In the genomic region with DNA sequence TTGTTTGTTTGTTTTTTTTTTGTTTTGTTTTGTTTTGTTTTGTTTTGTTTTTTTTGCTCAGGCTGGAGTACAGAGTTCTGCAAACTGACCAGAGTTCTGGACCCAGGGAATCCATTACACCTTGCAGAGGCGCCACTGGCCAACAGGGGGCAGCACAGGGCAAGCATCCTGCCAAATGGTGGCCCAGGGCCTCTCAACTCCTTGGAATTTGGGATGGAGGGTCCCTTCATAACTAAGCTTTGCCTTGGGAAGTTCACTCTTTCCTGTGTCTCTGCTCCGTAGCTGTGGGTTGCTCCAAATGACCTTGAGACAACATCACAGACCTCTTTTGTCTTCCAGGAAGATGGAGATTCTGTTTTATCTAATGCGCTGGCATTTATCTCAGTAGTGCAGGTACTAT, we compare ENCODE assay signal across 8 mouse cellular contexts. TPM values are rescaled to one million over a fixed set of nuclear protein-coding genes. Genes with fewer than 3 reads are reported as not detected.
DNase-seq lines count a peak whose midpoint lies in the region; ATAC-seq and TF ChIP-seq lines count a peak whose summit lies in the region.

No protein-coding gene starts in this region.

- H3K4me3 ChIP-seq in heart, adult 2 months, result no peak overlapping the region
- no peak overlapping the region for H3K4me3 ChIP-seq in heart, embryonic 11.5 days (ENCODE audit: low read depth, low read length)
- H3K4me3 ChIP-seq in midbrain, embryonic 14.5 days (replicated peaks; ENCODE audit: low read depth, low read length), result no peak overlapping the region

- no peak for TF ChIP-seq EP300 in heart, adult 2 months (IDR thresholded peaks at IDR 0.05; ENCODE audit: insufficient read depth, low read depth, low read length)

- H3K36me3 ChIP-seq in heart, adult 2 months (ENCODE audit: control insufficient read depth, insufficient read depth, low read length), result no peaks in the 10 kb centered on the region
- H3K36me3 ChIP-seq in heart, embryonic 11.5 days (ENCODE audit: control insufficient read depth, insufficient read depth, low read length), result no peaks in the 10 kb centered on the region
- H3K36me3 ChIP-seq in midbrain, embryonic 14.5 days (ENCODE audit: control insufficient read depth, insufficient read depth, low read length), result no peaks in the 10 kb centered on the region

- H3K9ac ChIP-seq in heart, adult 2 months (ENCODE audit: low read depth, low read length), result no peak overlapping the region
- no peak overlapping the region for H3K9ac ChIP-seq in heart, embryonic 11.5 days (ENCODE audit: low read depth, low read length)
- H3K9ac ChIP-seq in midbrain, embryonic 14.5 days (replicated peaks; ENCODE audit: low read length), result no peak overlapping the region

- H3K4me2 ChIP-seq in heart, embryonic 11.5 days, result no peak overlapping the region
- no peak overlapping the region for H3K4me2 ChIP-seq in midbrain, embryonic 14.5 days (ENCODE audit: low read length)

- TF ChIP-seq POLR2A in heart, adult 2 months (IDR thresholded peaks at IDR 0.05; ENCODE audit: insufficient read depth, low read depth, low read length), result no peak

- intact Hi-C loops in heart, adult 2 months (cut with DNase I), result loop anchor here (2.0 kb wide), 1 partner anchor 86 kb away; no protein-coding TSS in a partner anchor
- intact Hi-C loops in heart, postnatal 36 days (cut with DNase I), result loop anchor here (1.0 kb wide), 1 partner anchor 86 kb away; no protein-coding TSS in a partner anchor

- 58% methylated on average over 3 of the region's 3 CpGs for WGBS in heart, adult 2 months
- WGBS in heart, embryonic 11.5 days (ENCODE audit: insufficient replicate concordance), result 30% methylated on average over 3 of the region's 3 CpGs
- 29% methylated on average over 3 of the region's 3 CpGs for WGBS in midbrain, embryonic 14.5 days

- TF ChIP-seq CTCF in heart, adult 2 months (IDR thresholded peaks at IDR 0.05), result peak; percentile 86

- no peaks in the 10 kb centered on the region for H3K79me2 ChIP-seq in heart, adult 2 months (replicated peaks; ENCODE audit: control insufficient read depth, insufficient read depth, low read length)

- H3K27me3 ChIP-seq in heart, adult 2 months (ENCODE audit: control insufficient read depth, insufficient read depth, low read length), result no peaks in the 10 kb centered on the region
- H3K27me3 ChIP-seq in heart, embryonic 11.5 days (ENCODE audit: control insufficient read depth, insufficient read depth, low read length), result peaks cover 22% of the 10 kb centered on the region
- H3K27me3 ChIP-seq in midbrain, embryonic 14.5 days (ENCODE audit: control insufficient read depth, insufficient read depth, low read length), result no peaks in the 10 kb centered on the region

- ATAC-seq in heart, embryonic 11.5 days (replicated peaks; ENCODE audit: insufficient number of reproducible peaks, low FRiP score, low TSS enrichment), result no peak
- no peak for ATAC-seq in midbrain, embryonic 14.5 days (ENCODE audit: low FRiP score, low TSS enrichment)

- peaks cover 31% of the 10 kb centered on the region for H3K4me1 ChIP-seq in heart, adult 2 months (ENCODE audit: control insufficient read depth, insufficient read depth, low read length)
- peaks cover 16% of the 10 kb centered on the region for H3K4me1 ChIP-seq in heart, embryonic 11.5 days (ENCODE audit: control insufficient read depth, insufficient read depth, low read length)
- peaks cover 24% of the 10 kb centered on the region for H3K4me1 ChIP-seq in midbrain, embryonic 14.5 days (ENCODE audit: control insufficient read depth, insufficient read depth, low read length)

- H3K9me3 ChIP-seq in heart, embryonic 11.5 days (replicated peaks; ENCODE audit: control insufficient read depth, low read length), result no peaks in the 10 kb centered on the region
- no peaks in the 10 kb centered on the region for H3K9me3 ChIP-seq in midbrain, embryonic 14.5 days (ENCODE audit: control insufficient read depth, low read length)

- no peak overlapping the region for H3K27ac ChIP-seq in heart, adult 2 months
- no peak overlapping the region for H3K27ac ChIP-seq in heart, embryonic 11.5 days (ENCODE audit: low read depth, low read length)
- H3K27ac ChIP-seq in midbrain, embryonic 14.5 days (replicated peaks; ENCODE audit: low read depth, low read length), result no peak overlapping the region

- peak; percentile 42 to 72 for DNase-seq in heart, adult 2 months
- peak; percentile 18 for DNase-seq in spleen, adult 12 weeks (ENCODE audit: low spot score)
- DNase-seq in spleen, postnatal 36 days (ENCODE audit: low spot score in 2 of 2), result no peak
- DNase-seq in cerebellum, adult 9-11 months, result peak; percentile 52
- DNase-seq in heart, postnatal 36 days, result peak; percentile 63 to 72
- peak; percentile 65 for DNase-seq in midbrain, embryonic 14.5 days
- no peak for DNase-seq in frontal cortex, postnatal 36 days (ENCODE audit: low spot score in 2 of 2)

RNA-seq across cellular contexts. Expression of a gene that starts 8.6 kb away (rescaled TPM):
- total RNA-seq in heart, adult 2 months (2021), result 1 to 10 TPM; 2.2 to 3.3 TPM
- 8.0 and 10.1 TPM in 2 replicates for polyA plus RNA-seq in heart, adult 2 months (2012; rRNA removed)
- polyA plus RNA-seq in heart, embryonic 11.5 days (2014; fragmentation: Nextera tagmentation; extraction: Ambion mirVana), result 0.45 and 0.49 TPM in 2 replicates
- 1 to 10 TPM; 2.5 to 4.9 TPM for total RNA-seq in heart, postnatal 36 days (2021)
- polyA plus RNA-seq in midbrain, embryonic 14.5 days (2014; fragmentation: Nextera tagmentation; extraction: Ambion mirVana), result 3.2 and 7.1 TPM in 2 replicates

RNA-seq across cellular contexts. Expression of a gene that starts 38.2 kb away (rescaled TPM):
- total RNA-seq in heart, adult 2 months (2021), result 10 to 100 TPM; 32.4 to 34.0 TPM
- polyA plus RNA-seq in heart, adult 2 months (2012; rRNA removed), result 33.8 and 55.6 TPM in 2 replicates
- 61.2 and 71.6 TPM in 2 replicates for polyA plus RNA-seq in heart, embryonic 11.5 days (2014; fragmentation: Nextera tagmentation; extraction: Ambion mirVana)
- 10 to 100 TPM; 30.6 to 33.2 TPM for total RNA-seq in heart, postnatal 36 days (2021)
- 101 and 104 TPM in 2 replicates for polyA plus RNA-seq in midbrain, embryonic 14.5 days (2014; fragmentation: Nextera tagmentation; extraction: Ambion mirVana)

Comparison
In these comparisons a context has a peak if more than half of its experiments do, and no peak if none do; other contexts are left out.
1. DNase-seq: peak in heart, adult 2 months (2 of 2), spleen, adult 12 weeks (single experiment), cerebellum, adult 9-11 months (single experiment), heart, postnatal 36 days (2 of 2) and midbrain, embryonic 14.5 days (single experiment); none in spleen, postnatal 36 days (0 of 2) and frontal cortex, postnatal 36 days (0 of 2).